Mouse (Mus musculus) limb, embryonic 14.5 days (tissue): ENCODE measurements around the gene Tubb4b. TPM values are rescaled to one million over a fixed set of nuclear protein-coding genes. Genes with fewer than 3 reads are reported as not detected.
A peak's percentile ranks its signal among the peaks of the same experiment; 100 is the strongest.

ENCODE experiments used
- ATAC-seq: fragments of 200-750 bp; cut with Nextera tagmentation; 2 replicates; pipeline ENCODE4 v1.8.0; 2017; ENCODE audit warnings: low read depth, moderate number of reproducible peaks, moderate TSS enrichment; ENCODE audit not compliant: low FRiP score
- DNase-seq: peaks from one replicate; pipeline ENCODE4 v3.0.0-alpha.2; 2015; ENCODE audit warnings: low spot score
- H3K27ac ChIP-seq: fragments of 300-500 bp; sonication (generic); replicated peaks from 2 replicates; pipeline ENCODE4 v1.5.1; 2014; ENCODE audit warnings: low read depth, mild to moderate bottlenecking, low read length, moderate library complexity, mixed read lengths
- H3K27me3 ChIP-seq: fragments of 300-500 bp; sonication (generic); 2 replicates; pipeline ENCODE4 v1.6.1; 2014; ENCODE audit warnings: low read length, mixed read lengths; ENCODE audit not compliant: control insufficient read depth, insufficient read depth
- H3K36me3 ChIP-seq: fragments of 300-500 bp; sonication (generic); 2 replicates; pipeline ENCODE4 v1.6.1; 2014; ENCODE audit warnings: mild to moderate bottlenecking, low read length, moderate library complexity, mixed read lengths; ENCODE audit not compliant: control insufficient read depth, insufficient read depth
- H3K4me1 ChIP-seq: fragments of 300-500 bp; sonication (generic); 2 replicates; pipeline ENCODE4 v1.6.1; 2014; ENCODE audit warnings: antibody characterized with exemption, low read length, mixed read lengths; ENCODE audit not compliant: control insufficient read depth, insufficient read depth
- H3K4me2 ChIP-seq: fragments of 300-500 bp; sonication (generic); replicated peaks from 2 replicates; pipeline ENCODE4 v1.6.1; 2014; ENCODE audit warnings: low read depth, mild to moderate bottlenecking, low read length, moderate library complexity; ENCODE audit not compliant: severe bottlenecking
- H3K4me3 ChIP-seq: fragments of 300-500 bp; sonication (generic); replicated peaks from 2 replicates; pipeline ENCODE4 v1.5.1; 2014; ENCODE audit warnings: low read length
- H3K9ac ChIP-seq: fragments of 300-500 bp; sonication (generic); 2 replicates; pipeline ENCODE4 v1.6.1; 2014; ENCODE audit warnings: mild to moderate bottlenecking, low read depth, low read length, moderate library complexity; ENCODE audit not compliant: severe bottlenecking
- H3K9me3 ChIP-seq: fragments of 300-500 bp; sonication (generic); 2 replicates; pipeline ENCODE4 v1.6.1; 2016; ENCODE audit warnings: low read length; ENCODE audit not compliant: control insufficient read depth
- POLR2A ChIP-seq: fragments of 200-500 bp; IDR thresholded peaks from 2 replicates; pipeline ENCODE4 v1.8.0; 2012; ENCODE audit warnings: inconsistent platforms, mild to moderate bottlenecking, moderate library complexity, borderline replicate concordance; ENCODE audit not compliant: insufficient read depth, insufficient read length; ENCODE audit errors: extremely low read depth
- WGBS: fragments of 180-500 bp; shearing (Covaris S2); extraction: QIAGEN DNeasy Blood & Tissue Kit; methylation state at CpG from one replicate; pipeline ENCODE4 v1.1.7; 2014; 5-methylcytosine and 5-hydroxymethylcytosine counted together
- polyA plus RNA-seq, 2 experiments: library from polyadenylated mRNA; depleted of rRNA in 1 of 2; stranded (reverse) in 1 of 2; unstranded in 1 of 2; fragments of >200 nt; fragmentation: Nextera tagmentation in 1 of 2; extraction: Ambion mirVana in 1 of 2; gene quantifications; 2 replicates each; pipeline versions ENCODE4 v1.2.1 to v1.2.3; 2012 to 2014

Tubb4b gene
- polyA plus RNA-seq, 2 experiments, result 419 to 501 TPM

- 100% methylated on average over 2 of the region's 2 CpGs for WGBS
- Histone ChIP-seq H3K4me1 (0 out of 2 replicates have a peak, but pooled peaks cover 5% of the 10 kb centered on the region), H3K9me3 (no peaks in the 10 kb centered on the region), H3K9ac (no peak overlapping the region), H3K27ac (no peak overlapping the region), H3K27me3 (peaks cover 11% of the 10 kb centered on the region; the same call in 1 of the 2 replicates), H3K4me2 (no peak overlapping the region), H3K36me3 (peaks cover 68% of the 10 kb centered on the region), H3K4me3 (no peak overlapping the region)
- TF ChIP-seq POLR2A, result no peak
- DNase-seq (no peak), ATAC-seq (no peak)
Measured at GRCm38 (mm10) chr2:25200631-25201030, 23.9 kb downstream of the Tubb4b start.

GRCm38 (mm10) chr2:25197946-25198345 lies 26.6 kb downstream of the Tubb4b start:
- no peak overlapping the region for H3K9ac ChIP-seq
- no peak for ATAC-seq

GRCm38 (mm10) chr2:25197191-25197590 lies 27.3 kb downstream of the Tubb4b start:
- WGBS, result 31% methylated on average over 2 of the region's 2 CpGs
- peaks cover 34% of the 10 kb centered on the region for H3K36me3 ChIP-seq
- no peak overlapping the region for H3K27ac ChIP-seq
- peaks cover 21% of the 10 kb centered on the region for H3K27me3 ChIP-seq
- no peak for ATAC-seq
- H3K4me2 ChIP-seq, result no peak overlapping the region
- TF ChIP-seq POLR2A, result no peak
- H3K9me3 ChIP-seq, result no peaks in the 10 kb centered on the region
- 0 out of 2 replicates have a peak, but pooled peaks cover 11% of the 10 kb centered on the region for H3K4me1 ChIP-seq
- no peak overlapping the region for H3K9ac ChIP-seq
- DNase-seq, result no peak
- no peak overlapping the region for H3K4me3 ChIP-seq

More at GRCm38 (mm10) chr2:25197946-25198345, 26.6 kb downstream of the Tubb4b start:
- Histone ChIP-seq H3K36me3 (peaks cover 41% of the 10 kb centered on the region), H3K27me3 (peaks cover 21% of the 10 kb centered on the region), H3K4me1 (0 out of 2 replicates have a peak, but pooled peaks cover 11% of the 10 kb centered on the region), H3K4me2 (no peak overlapping the region), H3K4me3 (no peak overlapping the region), H3K27ac (no peak overlapping the region), H3K9me3 (no peaks in the 10 kb centered on the region)
- no peak for TF ChIP-seq POLR2A
- DNase-seq, result no peak

GRCm38 (mm10) chr2:25196172-25196954 lies 28.1 kb downstream of the Tubb4b start, which contains the start of gene Tor4a:
TSS of gene Tor4a (minus strand) at chr2:25196886.
- DNase-seq (peak; percentile 58), ATAC-seq (peak; percentile 49; the same call in 1 of the 2 replicates)
- H3K27ac ChIP-seq, result no peak within 1 kb of the TSS
- H3K4me1 ChIP-seq, result 0 out of 2 replicates have a peak, but pooled peaks cover 11% of the 10 kb centered on the region
- H3K4me2 ChIP-seq, result peak within 1 kb of the TSS; percentile 40
- TF ChIP-seq POLR2A, result no peak
- peak within 1 kb of the TSS; percentile 27 for H3K4me3 ChIP-seq
- 9% methylated on average over 8 of the region's 8 CpGs for WGBS
- H3K9ac ChIP-seq, result no peak within 1 kb of the TSS
- no peaks in the 10 kb centered on the region for H3K9me3 ChIP-seq
- peaks cover 21% of the 10 kb centered on the region for H3K27me3 ChIP-seq
- peaks cover 27% of the 10 kb centered on the region for H3K36me3 ChIP-seq

GRCm38 (mm10) chr2:25195211-25196156 lies 29.0 kb downstream of the Tubb4b start:
- DNase-seq, result peak; percentile 22
- peak overlapping the region; percentile 40 for H3K4me2 ChIP-seq
- ATAC-seq, result no peak
- WGBS, result 23% methylated on average over 55 of the region's 55 CpGs
- 0 out of 2 replicates have a peak, but pooled peaks cover 11% of the 10 kb centered on the region for H3K4me1 ChIP-seq
- H3K27me3 ChIP-seq, result peaks cover 21% of the 10 kb centered on the region
- peaks cover 18% of the 10 kb centered on the region for H3K36me3 ChIP-seq
- TF ChIP-seq POLR2A, result no peak
- 0 out of 2 replicates have a peak overlapping the region, but pooled peaks have one; percentile 4 for H3K9ac ChIP-seq
- H3K27ac ChIP-seq, result no peak overlapping the region
- peak overlapping the region; percentile 27 for H3K4me3 ChIP-seq
- no peaks in the 10 kb centered on the region for H3K9me3 ChIP-seq
